Mouse (Mus musculus) CH12.LX (cell line): ENCODE results near the gene Mpp2.

Experiments used
- CTCF ChIP-seq, 2 experiments: IDR thresholded peaks in 1 of 2; conservative IDR thresholded peaks in 1 of 2; 2 replicates each; pipeline ENCODE4 v1.5.1; 2011 to 2012; ENCODE audit warnings: low read depth in 2 of 2, low read length in 2 of 2, improper control_type of control experiment in 1 of 2, inconsistent platforms in 1 of 2, mild to moderate bottlenecking in 1 of 2, moderate library complexity in 1 of 2
- EP300 ChIP-seq: IDR thresholded peaks from 2 replicates; pipeline ENCODE4 v1.6.1; 2011; ENCODE audit warnings: low read length, improper control_type of control experiment
- ETS1 ChIP-seq: conservative IDR thresholded peaks from 2 replicates; pipeline ENCODE4 v1.6.1; 2012; ENCODE audit warnings: low read depth, mild to moderate bottlenecking, inconsistent platforms, low read length, improper control_type of control experiment, moderate library complexity
- MAZ ChIP-seq: IDR thresholded peaks from 2 replicates; pipeline ENCODE4 v1.6.1; 2012; ENCODE audit warnings: low read depth, mild to moderate bottlenecking, inconsistent platforms, low read length, improper control_type of control experiment, moderate library complexity
- NELFE ChIP-seq: IDR thresholded peaks from 2 replicates; pipeline ENCODE4 v1.6.1; 2011; ENCODE audit warnings: low read depth, low read length, improper control_type of control experiment
- POLR2A ChIP-seq: IDR thresholded peaks from 2 replicates; pipeline ENCODE4 v1.6.1; 2011; ENCODE audit warnings: low read depth, mild to moderate bottlenecking, improper control_type of control experiment, low read length
- POLR2AphosphoS2 ChIP-seq: IDR thresholded peaks from 2 replicates; pipeline ENCODE4 v1.6.1; 2011; ENCODE audit warnings: low read depth, low read length, improper control_type of control experiment
- SIN3A ChIP-seq: IDR thresholded peaks from 2 replicates; pipeline ENCODE4 v1.6.1; 2012; ENCODE audit warnings: low read length, improper control_type of control experiment, inconsistent platforms
- SMC3 ChIP-seq: IDR thresholded peaks from 2 replicates; pipeline ENCODE4 v1.6.1; 2011; ENCODE audit warnings: low read depth, low read length, improper control_type of control experiment
- TCF12 ChIP-seq: IDR thresholded peaks from 2 replicates; pipeline ENCODE4 v1.6.1; 2014; ENCODE audit warnings: low read depth, mild to moderate bottlenecking, inconsistent platforms, low read length, improper control_type of control experiment
- UBTF ChIP-seq: IDR thresholded peaks from 2 replicates; pipeline ENCODE4 v1.6.1; 2012; ENCODE audit warnings: low read depth, mild to moderate bottlenecking, inconsistent platforms, low read length, improper control_type of control experiment, moderate library complexity
- ZKSCAN1 ChIP-seq: IDR thresholded peaks from 2 replicates; pipeline ENCODE4 v1.6.1; 2012; ENCODE audit warnings: low read depth, inconsistent platforms, low read length, improper control_type of control experiment, borderline replicate concordance
- ZNF384 ChIP-seq: IDR thresholded peaks from 2 replicates; pipeline ENCODE4 v1.6.1; 2012; ENCODE audit warnings: low read depth, low read length, improper control_type of control experiment, inconsistent platforms

DNA sequence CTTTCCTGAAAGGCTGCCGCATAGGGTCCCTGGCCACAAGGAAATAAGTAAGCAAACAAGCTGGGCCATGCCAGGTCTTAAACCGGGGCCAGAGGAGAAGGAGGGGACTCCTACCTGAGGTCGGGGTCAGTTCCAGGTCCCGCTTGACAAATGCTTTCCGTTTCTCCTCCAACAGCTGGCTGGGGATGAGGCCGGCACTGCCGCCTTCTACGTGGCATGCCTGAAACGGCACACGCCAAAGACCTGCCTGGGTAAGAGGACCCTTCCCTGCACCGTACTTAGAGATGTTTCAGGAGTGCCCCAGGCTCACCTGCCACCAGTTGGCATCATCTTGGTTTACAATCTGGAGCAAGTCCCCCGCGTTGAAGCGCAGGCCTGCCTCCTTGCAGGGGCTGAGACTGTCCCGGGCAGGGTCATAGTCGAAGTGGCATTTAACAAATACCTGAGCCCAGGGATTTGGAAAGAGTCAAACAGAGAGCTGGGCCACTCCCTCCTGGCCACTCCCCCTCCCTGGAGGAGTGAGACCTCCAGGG, 26.3 kb downstream of the Mpp2 start:
- no peak for TF ChIP-seq ETS1
- TF ChIP-seq POLR2A: no peak
- no peak for TF ChIP-seq NELFE
- no peak for TF ChIP-seq POLR2AphosphoS2
- no peak for TF ChIP-seq TCF12
- TF ChIP-seq MAZ: no peak
- no peak for TF ChIP-seq SIN3A
- TF ChIP-seq UBTF: no peak
- no peak for TF ChIP-seq SMC3
- TF ChIP-seq CTCF (conservative IDR thresholded peaks at IDR 0.05 in 1 of 2, IDR thresholded peaks at IDR 0.05 in 1 of 2; ENCODE audit: low read depth in 2 of 2, low read length in 2 of 2): no peak
- TF ChIP-seq ZNF384: no peak
- TF ChIP-seq EP300: no peak
- no peak for TF ChIP-seq ZKSCAN1
